Mouse (Mus musculus): Measurements from ENCODE around the gene Gm38392. TPM values are rescaled to one million over a fixed set of nuclear protein-coding genes. Genes with fewer than 3 reads are reported as not detected.
"Not testable (repeated sequence)": the region's sequence is repeated elsewhere in the genome, so short reads cannot be mapped to it uniquely, and the experiment has no call there.

The Gm38392 gene
- 0.33 TPM in 1 of 2 replicates, not detected in the other for polyA plus RNA-seq (2015; fragmentation: Nextera tagmentation; extraction: Ambion mirVana)

DNA sequence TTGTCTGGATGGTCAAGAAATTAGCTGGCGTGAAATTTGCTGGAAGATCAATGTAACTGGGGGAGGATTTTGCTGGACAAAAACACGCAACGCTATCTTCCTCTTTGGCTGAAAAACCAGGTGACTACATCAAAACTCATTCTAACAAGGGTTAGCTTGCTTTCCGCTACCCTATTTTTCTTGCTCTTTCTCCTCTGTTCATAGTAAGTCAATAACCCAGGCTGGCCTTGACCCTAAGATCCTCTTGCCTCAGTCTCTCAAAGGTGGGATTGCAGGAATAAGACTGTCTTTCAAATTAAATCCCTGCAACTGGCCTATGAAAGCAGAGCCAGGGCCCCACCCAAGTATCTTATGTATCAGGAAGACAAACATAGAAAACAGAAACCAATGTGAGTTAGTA lies at the start of gene Gm38392:
Gene Gm38392 (minus strand): TSS at position 101 of the 400 bp plus-strand sequence.
- DNase-seq (ENCODE audit: low spot score) = no peak

DNA sequence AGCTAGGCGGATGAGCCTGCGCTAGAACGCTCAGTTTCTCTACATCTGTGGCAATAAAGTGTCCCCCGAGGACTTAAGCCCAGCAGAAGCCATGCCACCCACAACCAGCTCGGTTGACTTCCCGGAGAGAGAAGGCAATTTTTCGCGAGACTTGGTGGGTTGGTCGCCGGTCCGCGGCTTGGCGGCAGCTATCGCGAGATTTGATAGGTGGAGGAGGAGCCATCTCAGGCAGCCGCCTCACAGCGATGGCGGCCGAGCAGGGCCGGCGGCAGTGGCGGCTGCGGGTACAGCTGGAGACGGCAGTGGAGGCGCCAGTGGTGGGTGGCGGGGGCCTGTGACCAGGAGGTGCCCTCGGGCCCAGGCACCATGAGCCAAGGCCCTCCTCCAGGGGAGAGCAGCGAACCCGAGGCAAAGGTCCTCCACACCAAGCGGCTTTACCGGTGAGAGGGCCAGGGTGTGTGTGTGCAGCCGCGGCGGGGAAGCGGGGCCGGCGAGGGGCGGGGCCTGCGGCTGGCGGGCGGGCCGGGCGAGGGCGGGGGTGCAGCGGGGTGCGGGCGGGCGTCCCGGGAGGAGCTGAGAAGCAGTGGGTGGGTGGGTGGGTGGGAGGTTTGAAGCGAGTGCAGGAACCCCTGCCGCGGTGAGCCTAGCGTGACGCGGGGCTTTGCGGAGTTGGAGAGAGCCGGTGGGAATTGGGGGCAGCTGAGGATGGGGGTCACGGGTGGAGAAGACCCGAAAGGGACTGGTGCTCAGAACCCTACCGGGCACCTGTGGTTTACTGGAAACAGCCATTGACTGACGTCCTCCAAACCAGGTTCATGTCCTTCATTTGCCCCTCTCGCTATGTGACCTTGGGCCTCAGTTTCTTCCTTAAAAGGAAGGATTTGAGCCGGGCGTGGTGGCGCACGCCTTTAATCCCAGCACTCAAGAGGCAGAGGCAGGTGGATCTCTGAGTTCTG lies 49.3 kb upstream of the Gm38392 start, which contains the start of the genes Tmem79 and Smg5:
Gene Tmem79 (minus strand): TSS at position 91 of the 956 bp plus-strand sequence.
Gene Smg5 (plus strand): TSS at position 203 of the 956 bp plus-strand sequence.
- peak; percentile 96 for DNase-seq (ENCODE audit: low spot score)

DNA sequence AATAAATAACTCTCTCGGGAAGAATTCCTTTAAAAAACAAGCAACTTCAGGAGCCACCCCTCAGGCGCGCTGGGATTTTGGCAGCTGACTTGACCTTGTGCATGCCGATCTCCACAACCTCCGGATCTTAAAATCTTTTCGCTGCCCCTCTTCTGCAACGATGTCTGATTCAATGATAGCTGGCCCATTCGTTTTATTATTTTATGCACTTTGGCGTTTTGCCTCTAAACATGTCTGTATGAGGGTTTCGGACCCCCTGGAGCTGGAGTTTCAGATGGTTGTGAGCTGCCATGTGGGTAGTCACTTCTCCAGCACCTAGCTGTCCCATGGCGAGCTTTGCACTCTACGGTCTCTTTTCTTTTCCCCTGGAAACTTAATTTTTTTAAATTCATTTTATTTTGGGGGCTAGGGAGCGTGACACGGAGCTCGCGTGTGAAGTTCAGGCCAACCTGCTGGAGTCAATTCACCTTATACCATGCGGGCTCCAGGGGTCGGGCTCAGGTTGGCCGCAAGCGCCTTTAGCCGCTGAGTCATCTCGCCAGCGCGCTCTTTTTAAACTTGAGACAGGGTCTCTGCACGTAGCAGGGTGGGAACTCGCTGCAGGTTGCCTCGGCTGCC lies 48.5 kb upstream of the Gm38392 start:
- peak; percentile 7 for DNase-seq (ENCODE audit: low spot score)

DNA sequence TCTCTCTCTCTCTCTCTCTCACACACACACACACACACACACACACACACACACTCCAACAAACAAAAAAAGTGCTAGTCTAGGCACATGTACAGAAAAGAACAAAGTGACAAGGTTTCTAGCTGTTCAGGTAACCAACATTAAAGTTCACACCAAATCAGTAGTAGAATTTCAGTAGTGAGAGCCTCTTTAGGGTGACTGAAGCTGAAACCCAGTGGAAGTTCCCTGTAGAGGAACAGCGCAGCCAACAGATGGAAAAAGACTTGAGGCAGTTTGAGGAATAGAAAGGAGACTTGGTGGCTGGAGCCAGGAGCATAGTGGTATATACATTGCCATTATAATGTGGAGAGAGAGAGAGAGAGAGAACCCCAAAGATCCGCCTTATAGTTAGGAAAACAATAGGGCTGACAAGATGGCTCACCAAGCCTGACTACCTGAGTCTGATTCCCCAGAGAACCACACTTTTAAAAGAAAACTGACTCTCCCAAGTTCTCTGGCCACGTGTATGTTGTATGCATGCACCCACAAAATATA lies 48.0 kb upstream of the Gm38392 start:
- no peak for DNase-seq (ENCODE audit: low spot score)

DNA sequence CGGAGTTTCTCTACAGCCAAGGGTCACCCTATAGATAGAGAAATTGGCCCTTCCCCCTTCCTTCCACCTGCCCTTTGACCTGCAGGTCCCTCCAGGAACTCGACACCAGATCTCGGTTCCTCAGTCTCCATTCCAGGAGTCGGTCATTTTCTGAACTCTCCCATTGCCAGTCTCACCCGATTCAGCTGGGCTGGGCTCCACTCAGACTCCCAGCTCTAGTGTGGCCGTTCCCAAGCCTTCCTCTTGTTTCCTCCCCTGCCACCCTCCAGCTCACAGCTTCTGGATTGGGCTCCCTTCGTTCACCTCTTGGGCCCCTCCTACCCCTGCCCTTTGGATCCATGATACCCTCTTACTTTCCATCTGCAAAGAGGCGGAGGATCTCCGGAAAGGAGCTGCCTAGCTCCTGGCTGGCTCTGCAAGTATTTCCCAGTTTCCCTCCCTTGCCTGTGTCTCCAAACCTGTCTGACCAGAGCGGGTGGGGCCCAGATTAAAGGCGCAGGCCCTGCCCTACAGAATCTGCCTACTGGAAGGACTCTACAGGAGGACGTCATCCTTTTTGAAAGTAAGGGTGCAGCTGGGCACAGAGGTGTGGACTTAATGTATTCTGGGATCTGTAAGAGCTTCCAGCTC lies 47.1 kb upstream of the Gm38392 start:
- no peak for DNase-seq (ENCODE audit: low spot score)

DNA sequence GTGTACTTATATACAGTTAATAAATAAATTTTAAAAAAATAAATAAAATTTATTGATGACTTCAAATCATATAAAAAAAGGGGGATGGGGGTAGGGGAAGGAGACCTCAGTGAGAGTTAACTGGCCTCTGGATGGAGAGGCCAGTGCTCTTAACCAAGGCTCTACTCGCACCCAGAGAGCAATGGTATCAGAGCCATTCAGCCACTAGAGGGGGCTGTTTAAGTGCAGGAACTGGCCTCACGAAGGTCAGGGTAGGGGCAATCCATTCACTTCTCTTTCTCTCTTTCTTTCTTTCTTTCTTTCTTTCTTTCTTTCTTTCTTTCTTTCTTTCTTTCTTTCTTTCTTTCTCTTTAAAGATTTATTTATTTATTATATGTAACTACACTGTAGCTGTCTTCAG lies 44.3 kb upstream of the Gm38392 start:
- DNase-seq (ENCODE audit: low spot score) = peak; percentile 73

DNA sequence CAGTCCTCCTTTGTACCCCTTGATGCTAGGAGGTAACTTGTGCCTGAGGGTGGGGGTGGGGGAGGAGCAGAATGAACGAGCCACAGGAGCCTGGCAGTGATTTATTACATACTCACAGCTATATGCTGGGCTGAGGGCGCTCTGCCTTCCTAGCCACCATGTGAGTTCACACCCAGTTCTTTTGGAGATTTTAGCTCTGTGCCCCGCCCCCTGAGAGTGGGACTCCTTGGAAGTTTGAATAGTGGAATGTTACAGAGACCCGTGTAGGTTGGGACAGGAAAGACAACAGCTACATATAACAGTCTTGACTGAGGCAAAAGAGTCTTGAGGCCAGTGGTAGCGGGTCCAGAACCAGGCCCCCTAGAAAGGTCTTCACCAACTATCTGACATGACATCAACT lies 41.9 kb upstream of the Gm38392 start:
- no peak for DNase-seq (ENCODE audit: low spot score)

DNA sequence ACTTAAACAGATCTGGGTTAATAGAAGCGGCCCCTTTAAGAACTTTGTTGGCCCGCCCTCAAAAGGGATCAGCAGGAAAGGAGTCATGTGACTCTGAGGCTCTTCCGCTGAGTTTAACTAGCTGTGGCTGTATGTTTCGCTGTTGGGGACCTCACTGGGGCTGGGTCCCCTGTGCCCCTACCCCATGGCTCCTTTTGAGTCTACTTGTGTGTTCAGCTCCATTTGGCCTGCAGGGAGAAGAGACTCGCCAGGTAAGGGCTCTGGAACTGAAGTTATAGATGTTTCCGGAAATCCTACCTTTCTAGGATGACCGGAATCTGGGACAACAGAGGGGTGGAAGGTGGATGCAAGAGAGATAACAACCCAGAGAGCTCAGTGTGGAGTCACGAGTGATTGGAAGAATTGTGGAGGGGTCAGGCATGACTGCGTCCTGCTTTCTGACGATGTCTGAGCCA lies 38.0 kb upstream of the Gm38392 start, which contains the start of gene Glmp:
Gene Glmp (plus strand): TSS at position 73 of the 455 bp plus-strand sequence.
- DNase-seq (ENCODE audit: low spot score) = peak; percentile 66

DNA sequence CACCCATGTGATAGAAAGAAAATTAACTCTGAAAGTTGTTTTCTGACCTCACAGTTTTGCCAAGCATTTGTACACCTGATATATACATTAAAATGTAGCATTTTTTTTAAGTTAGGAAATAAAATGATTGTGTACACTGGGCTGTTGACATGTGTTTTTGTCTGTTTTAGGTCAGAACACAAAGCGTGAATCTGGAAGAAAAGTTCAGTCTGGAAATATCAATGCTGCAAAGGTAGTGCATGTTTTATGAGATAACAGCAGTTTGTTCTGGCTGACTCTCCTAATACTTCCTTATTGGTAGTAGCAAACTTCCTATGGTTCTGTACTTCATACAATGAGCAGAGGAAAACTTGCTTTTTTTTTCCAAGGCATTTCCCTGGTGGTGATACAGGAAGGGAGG lies 12.2 kb upstream of the Gm38392 start:
- DNase-seq (ENCODE audit: low spot score) = no peak

DNA sequence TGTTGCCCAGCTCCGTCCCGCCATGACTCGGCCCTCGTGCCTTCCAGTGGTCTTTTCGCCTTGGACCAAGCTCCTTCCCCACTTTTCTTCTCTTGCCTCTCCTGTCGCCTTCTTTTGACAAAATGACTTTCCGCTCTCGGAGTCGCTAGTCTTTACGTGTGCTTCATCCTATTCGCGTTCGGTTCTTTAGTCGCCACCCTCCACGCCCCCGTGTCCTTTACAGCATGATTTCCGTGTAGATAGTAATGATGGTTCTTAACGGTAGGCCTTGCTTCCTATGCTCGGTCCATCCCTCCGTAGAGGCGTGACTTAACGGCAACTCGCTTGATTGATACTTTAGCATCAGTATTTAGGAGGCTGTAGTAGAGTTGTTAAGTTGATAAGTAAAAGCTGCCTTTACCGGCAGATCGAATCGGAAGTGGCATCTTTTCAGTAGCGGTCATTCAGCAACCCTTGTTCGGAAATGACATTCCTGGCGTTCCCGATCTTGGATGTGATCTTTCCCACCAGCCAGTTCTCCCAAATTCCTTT lies 10.4 kb upstream of the Gm38392 start:
- DNase-seq (ENCODE audit: low spot score) = no peak

DNA sequence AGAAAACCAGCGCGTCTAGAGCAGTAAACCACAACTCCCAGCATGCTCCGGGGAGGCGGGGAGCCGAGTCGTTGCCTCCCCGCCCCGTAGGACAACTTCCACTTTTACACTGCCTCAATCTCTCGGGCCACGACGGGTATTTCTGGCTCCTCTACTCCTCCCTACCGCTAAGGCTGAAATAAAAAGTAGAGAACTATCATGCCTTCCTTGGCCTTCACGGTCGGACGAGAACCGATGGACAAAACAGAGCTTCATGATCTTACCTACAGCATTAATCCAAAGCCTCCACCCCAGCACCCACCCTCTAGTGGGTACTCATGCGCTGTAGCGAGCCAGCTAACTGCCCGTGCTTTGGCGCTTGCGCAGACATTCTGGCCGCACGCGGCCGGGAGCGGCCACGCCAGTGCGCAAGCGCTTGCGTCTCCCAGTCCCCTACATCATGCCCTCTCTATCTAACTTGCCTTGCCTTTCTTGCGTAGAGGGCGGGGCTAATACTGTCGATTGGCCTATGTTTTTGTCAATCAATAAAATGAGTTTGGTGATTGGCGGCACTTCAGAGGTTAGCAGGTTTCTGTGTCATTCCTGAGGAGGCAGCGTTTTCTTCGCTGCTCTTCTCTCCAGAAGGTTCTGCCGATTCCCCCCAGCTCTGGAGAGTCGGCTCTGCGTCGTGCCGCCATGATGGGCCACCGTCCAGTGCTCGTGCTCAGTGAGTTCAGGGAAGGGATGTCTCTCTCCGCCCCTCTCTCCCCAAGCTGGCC lies 9.7 kb upstream of the Gm38392 start, which contains the start of the genes Tsacc and Cct3:
Gene Tsacc (minus strand): TSS at position 439 of the 758 bp plus-strand sequence.
Gene Cct3 (plus strand): TSS at position 556 of the 758 bp plus-strand sequence.
- DNase-seq (ENCODE audit: low spot score) = peak; percentile 99

DNA sequence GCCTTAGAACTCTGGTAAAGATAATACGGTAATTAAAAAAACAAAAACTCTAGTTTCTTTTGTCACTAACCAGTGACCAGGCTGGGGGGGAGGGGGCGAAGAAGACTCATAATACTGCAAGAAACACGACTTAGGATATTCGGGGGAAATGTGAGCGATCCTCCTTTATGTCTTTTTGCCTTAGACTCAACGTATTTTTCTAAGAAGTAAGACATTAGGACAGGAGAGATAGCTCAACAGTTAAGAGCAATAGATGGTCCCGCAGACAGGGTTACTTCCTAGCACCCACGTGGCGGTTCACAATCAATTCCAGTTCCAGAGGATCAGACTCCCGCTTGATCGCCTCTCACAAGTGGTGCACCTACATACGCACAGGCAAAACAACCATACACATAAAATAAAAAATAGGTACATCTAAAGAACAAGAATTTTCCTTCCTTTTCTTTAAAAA lies 9.1 kb upstream of the Gm38392 start:
- DNase-seq (ENCODE audit: low spot score) = no peak

DNA sequence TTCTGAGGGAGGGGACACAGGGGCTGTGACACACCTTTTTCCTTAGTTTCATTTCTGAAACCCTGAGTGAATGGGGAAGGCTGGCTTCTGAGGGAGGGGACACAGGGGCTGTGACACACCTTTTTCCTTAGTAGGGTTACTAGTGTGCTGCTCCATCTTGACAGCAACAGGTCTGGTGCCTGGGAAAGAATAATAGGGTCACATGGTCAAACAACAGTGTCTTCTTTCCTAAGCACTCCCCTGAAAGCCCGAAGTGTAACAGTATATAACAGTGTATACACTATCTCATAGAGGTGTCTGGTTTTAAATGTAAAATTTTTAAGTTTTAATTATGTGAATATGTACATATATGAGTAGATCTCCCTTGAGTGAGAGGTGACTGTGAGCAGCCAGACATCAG lies 8.3 kb upstream of the Gm38392 start:
- DNase-seq (ENCODE audit: low spot score) = not testable (repeated sequence)

DNA sequence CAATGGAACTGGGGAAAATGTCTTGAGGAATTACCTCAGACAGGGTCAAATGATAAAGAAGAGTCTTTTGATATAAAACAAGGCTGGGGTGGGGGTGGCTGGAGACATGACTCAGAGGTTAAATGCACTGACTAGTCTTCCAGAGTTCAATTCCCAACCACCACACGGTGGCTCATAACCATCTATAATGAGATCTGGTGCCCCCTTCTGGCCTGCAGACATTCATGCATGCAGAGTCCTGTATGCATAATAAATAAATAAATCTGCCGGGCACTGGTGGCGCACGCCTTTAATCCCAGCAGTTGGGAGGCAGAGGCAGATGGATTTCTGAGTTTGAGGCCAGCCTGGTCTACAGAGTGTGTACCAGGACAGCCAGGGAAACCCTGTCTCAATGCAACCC lies 5.0 kb upstream of the Gm38392 start:
- DNase-seq (ENCODE audit: low spot score) = peak; percentile 45

DNA sequence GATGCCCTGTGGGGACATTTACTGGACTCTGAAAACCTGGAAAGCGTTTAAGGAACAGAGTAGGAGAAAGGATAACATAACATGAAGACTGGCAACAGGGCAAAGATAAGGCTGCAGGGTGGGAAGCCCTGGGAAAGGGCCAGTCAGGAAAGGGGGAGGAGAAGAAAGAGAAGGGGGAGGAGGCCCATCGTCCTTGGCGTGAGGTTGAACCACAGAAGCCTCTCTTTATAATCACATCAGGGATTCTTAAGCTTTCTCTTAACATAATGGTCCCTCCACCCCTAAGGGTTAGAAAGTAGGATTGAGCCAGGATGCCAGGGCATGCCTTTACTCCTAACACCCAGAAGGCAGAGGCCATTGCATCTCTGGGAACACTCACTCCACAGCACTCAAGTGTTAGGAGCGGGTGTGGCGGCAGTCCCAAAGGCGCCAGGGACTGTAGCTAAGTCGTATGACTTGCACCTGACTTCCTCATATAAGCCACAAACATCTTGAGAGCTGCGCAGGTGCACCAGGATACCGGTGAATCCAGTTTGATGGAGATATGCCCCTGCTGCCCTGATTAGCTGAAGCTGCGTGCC lies 1.2 kb upstream of the Gm38392 start:
- not testable (repeated sequence) for DNase-seq (ENCODE audit: low spot score)

DNA sequence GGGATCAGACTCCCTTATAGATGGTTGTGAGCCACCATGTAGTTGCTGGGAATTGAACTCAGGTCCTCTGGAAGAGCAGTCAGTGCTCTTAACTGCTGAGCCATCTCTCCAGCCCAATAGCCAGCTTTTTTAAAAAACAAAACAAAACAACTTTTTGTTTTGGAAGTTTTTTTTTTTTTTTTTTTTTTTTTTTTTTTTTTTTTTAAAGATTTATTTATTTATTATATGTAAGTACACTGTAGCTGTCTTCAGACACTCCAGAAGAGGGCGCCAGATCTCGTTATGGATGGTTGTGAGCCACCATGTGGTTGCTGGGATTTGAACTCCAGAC lies 1.5 kb downstream of the Gm38392 start:
- not testable (repeated sequence) for DNase-seq (ENCODE audit: low spot score)

DNA sequence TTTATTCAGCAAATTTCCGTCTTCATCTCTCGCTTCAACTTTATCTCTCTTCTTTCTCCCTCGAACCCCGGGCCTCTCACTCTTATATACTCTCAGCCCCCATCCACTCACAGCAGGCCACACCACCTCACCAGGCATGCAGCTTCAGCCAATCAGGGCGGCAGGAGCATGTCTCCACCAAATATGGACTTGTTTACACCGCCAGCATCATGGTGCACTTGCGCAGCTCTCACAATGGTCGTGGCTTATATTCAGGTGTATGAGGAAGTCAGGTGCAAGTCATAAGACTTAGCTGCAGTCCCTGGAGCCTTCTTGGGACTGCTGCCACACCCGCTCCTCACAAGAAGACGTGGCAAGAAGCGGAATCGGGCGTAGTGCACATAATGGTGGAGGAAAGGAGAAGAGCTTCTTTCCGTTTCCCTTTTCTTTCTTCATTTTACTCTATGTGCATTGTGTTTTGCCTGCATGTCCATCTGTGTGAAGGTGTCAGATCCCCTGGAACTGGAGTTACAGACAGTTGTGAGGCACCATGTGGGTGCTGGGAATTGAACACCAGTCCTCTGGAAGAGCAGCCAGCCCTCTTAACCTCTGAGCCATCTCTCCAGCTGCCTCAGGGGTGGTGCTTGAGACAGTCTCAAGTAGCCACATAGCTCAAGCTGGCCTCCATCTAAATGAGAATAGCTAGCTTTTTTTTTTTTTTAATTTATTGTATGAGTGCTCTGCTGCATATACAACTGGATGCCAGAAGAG lies 2.0 kb downstream of the Gm38392 start:
- DNase-seq (ENCODE audit: low spot score) = not testable (repeated sequence)

DNA sequence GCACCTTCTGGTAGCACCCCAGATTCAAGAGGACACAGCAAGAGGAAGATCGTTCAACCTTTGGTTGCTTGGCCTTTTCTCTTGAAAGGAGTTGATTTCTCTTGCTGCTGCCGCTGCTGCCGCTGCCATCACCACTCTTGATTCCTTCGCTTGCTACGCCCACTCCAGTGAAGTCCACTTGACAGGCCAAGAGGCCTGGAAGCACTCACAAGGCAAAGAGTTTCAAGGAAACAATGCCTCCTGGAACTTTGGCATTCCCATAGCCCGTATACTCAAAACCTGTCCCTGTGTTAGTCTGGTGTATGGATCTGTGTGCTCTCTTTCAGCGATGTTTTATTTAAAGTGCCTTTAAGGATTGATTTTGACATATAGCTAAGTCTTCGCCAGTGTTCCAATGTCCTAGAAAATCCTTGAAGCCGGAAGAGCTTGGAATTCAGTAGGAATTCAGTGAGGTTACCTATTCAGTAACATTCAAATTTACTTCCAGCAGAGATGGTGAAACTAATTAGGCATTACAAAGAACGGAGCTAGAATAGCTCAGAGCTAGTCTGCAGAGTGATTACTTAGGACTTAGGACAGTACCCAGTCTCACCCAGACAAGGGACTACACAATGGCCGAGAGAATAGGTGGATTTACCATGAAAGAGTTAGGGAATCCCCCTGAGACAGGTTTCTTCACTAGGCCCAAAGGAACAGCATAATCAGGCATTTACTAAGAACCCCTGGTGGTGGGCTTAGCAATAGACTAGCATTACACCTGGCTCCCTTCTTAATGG lies 5.7 kb downstream of the Gm38392 start:
- not testable (repeated sequence) for DNase-seq (ENCODE audit: low spot score)

Data from thymus, postnatal 0 days (tissue).